Mouse (Mus musculus) cerebellum, adult 8-10 months (tissue): ENCODE measurements around the gene Tcp11.
A peak's percentile ranks its signal among the peaks of the same experiment; 100 is the strongest.

Source experiments
- DNase-seq: peaks from one replicate; pipeline ENCODE4 v3.0.0; 2022

Gene Tcp11

GRCm38 (mm10) chr17:28082863-28083262, 2.4 kb upstream of the Tcp11 start:
- DNase-seq, result no peak

- DNase-seq, result no peak
Measured at GRCm38 (mm10) chr17:28081856-28082255, 1.4 kb upstream of the Tcp11 start.

- peak; percentile 39 for DNase-seq
Measured at GRCm38 (mm10) chr17:28081385-28081784, 946 bp upstream of the Tcp11 start.

- no peak for DNase-seq
Measured at GRCm38 (mm10) chr17:28080817-28081165, 352 bp upstream of the Tcp11 start.

- peak; percentile 77 for DNase-seq
Measured at GRCm38 (mm10) chr17:28079618-28080017, 821 bp downstream of the Tcp11 start.

GRCm38 (mm10) chr17:28078028-28078427, 2.4 kb downstream of the Tcp11 start:
- no peak for DNase-seq

- DNase-seq, result no peak
Measured at GRCm38 (mm10) chr17:28074486-28074885, 6.0 kb downstream of the Tcp11 start.

- DNase-seq, result no peak
Measured at GRCm38 (mm10) chr17:28072730-28073129, 7.7 kb downstream of the Tcp11 start.

GRCm38 (mm10) chr17:28070256-28070655, 10.2 kb downstream of the Tcp11 start:
- DNase-seq, result no peak

GRCm38 (mm10) chr17:28069446-28069845, 11.0 kb downstream of the Tcp11 start:
- DNase-seq, result no peak

GRCm38 (mm10) chr17:28067303-28067702, 13.1 kb downstream of the Tcp11 start:
- no peak for DNase-seq

- DNase-seq, result no peak
Measured at GRCm38 (mm10) chr17:28063163-28063562, 17.3 kb downstream of the Tcp11 start.

GRCm38 (mm10) chr17:28062710-28063109, 17.7 kb downstream of the Tcp11 start:
- no peak for DNase-seq

- no peak for DNase-seq
Measured at GRCm38 (mm10) chr17:28061472-28061871, 19.0 kb downstream of the Tcp11 start.

GRCm38 (mm10) chr17:28060681-28061080, 19.8 kb downstream of the Tcp11 start:
- DNase-seq, result no peak

GRCm38 (mm10) chr17:28058346-28058745, 22.1 kb downstream of the Tcp11 start:
- DNase-seq, result no peak

GRCm38 (mm10) chr17:28052293-28052863, 28.1 kb downstream of the Tcp11 start:
- DNase-seq, result no peak

- no peak for DNase-seq
Measured at GRCm38 (mm10) chr17:28050210-28050609, 30.2 kb downstream of the Tcp11 start.

- no peak for DNase-seq
Measured at GRCm38 (mm10) chr17:28048425-28048824, 32.0 kb downstream of the Tcp11 start.

GRCm38 (mm10) chr17:28047520-28047919, 32.9 kb downstream of the Tcp11 start:
- DNase-seq, result no peak

GRCm38 (mm10) chr17:28047017-28047416, 33.4 kb downstream of the Tcp11 start:
- no peak for DNase-seq

GRCm38 (mm10) chr17:28042299-28042771, 38.1 kb downstream of the Tcp11 start:
- DNase-seq, result no peak

- no peak for DNase-seq
Measured at GRCm38 (mm10) chr17:28041298-28041697, 39.1 kb downstream of the Tcp11 start.

GRCm38 (mm10) chr17:28040620-28041019, 39.8 kb downstream of the Tcp11 start:
- DNase-seq, result no peak
